Mouse (Mus musculus) hindbrain, embryonic 11.5 days (tissue): ENCODE data around the gene Dnal1. TPM values are rescaled to one million over a fixed set of nuclear protein-coding genes. Genes with fewer than 3 reads are reported as not detected.

Experiments
- ATAC-seq: fragments of 200-750 bp; cut with Nextera tagmentation; 2 replicates; pipeline ENCODE4 v1.8.0; 2017; ENCODE audit warnings: mild to moderate bottlenecking, moderate TSS enrichment, moderate library complexity; ENCODE audit not compliant: low FRiP score
- DNase-seq: peaks from one replicate; pipeline ENCODE4 v3.0.0-alpha.2; 2015; ENCODE audit warnings: low spot score
- H3K27ac ChIP-seq: fragments of 300-500 bp; sonication (generic); 2 replicates; pipeline ENCODE4 v1.5.1; 2014; ENCODE audit warnings: mild to moderate bottlenecking, low read depth, low read length
- H3K27me3 ChIP-seq: fragments of 300-500 bp; sonication (generic); 2 replicates; pipeline ENCODE4 v1.6.1; 2014; ENCODE audit warnings: mild to moderate bottlenecking, low read length, moderate library complexity, mixed read lengths; ENCODE audit not compliant: control insufficient read depth, insufficient read depth
- H3K36me3 ChIP-seq: fragments of 300-500 bp; sonication (generic); 2 replicates; pipeline ENCODE4 v1.6.1; 2014; ENCODE audit warnings: mild to moderate bottlenecking, low read length, moderate library complexity, mixed read lengths; ENCODE audit not compliant: control insufficient read depth, insufficient read depth
- H3K4me1 ChIP-seq: fragments of 300-500 bp; sonication (generic); replicated peaks from 2 replicates; pipeline ENCODE4 v1.6.1; 2014; ENCODE audit warnings: low read length, mixed read lengths; ENCODE audit not compliant: control insufficient read depth, insufficient read depth
- H3K4me2 ChIP-seq: fragments of 300-500 bp; sonication (generic); replicated peaks from 2 replicates; pipeline ENCODE4 v1.6.1; 2014; ENCODE audit warnings: mild to moderate bottlenecking, low read depth, low read length
- H3K4me3 ChIP-seq: fragments of 300-500 bp; sonication (generic); 2 replicates; pipeline ENCODE4 v1.5.1; 2014; ENCODE audit warnings: low read depth, low read length
- H3K9ac ChIP-seq: fragments of 300-500 bp; sonication (generic); 2 replicates; pipeline ENCODE4 v1.6.1; 2014; ENCODE audit warnings: low read depth, low read length
- H3K9me3 ChIP-seq: fragments of 300-500 bp; sonication (generic); 2 replicates; pipeline ENCODE4 v1.6.1; 2016; ENCODE audit warnings: low read length; ENCODE audit not compliant: control insufficient read depth
- WGBS: fragments of 180-500 bp; shearing (Covaris S2); extraction: QIAGEN DNeasy Blood & Tissue Kit; methylation state at CpG from one replicate; pipeline ENCODE4 v1.1.7; 2014; 5-methylcytosine and 5-hydroxymethylcytosine counted together
- polyA plus RNA-seq: library from polyadenylated mRNA; unstranded; fragments of >200 nt; fragmentation: Nextera tagmentation; extraction: Ambion mirVana; gene quantifications from 2 replicates; pipeline ENCODE4 v1.2.1, GENCODE M21; 2014

Dnal1 gene
- polyA plus RNA-seq, 1 experiment from 2014 or later = 6.3 TPM

GRCm38 (mm10) chr12:84151911-84152310 lies 37.7 kb downstream of the Dnal1 start:
- WGBS = 89% methylated on average over 10 of the region's 10 CpGs

GRCm38 (mm10) chr12:84152352-84153190 lies 38.4 kb downstream of the Dnal1 start:
- Histone ChIP-seq H3K4me1 (peaks cover 9% of the 10 kb centered on the region), H3K9ac (no peak overlapping the region), H3K27ac (no peak overlapping the region), H3K4me3 (no peak overlapping the region), H3K9me3 (no peaks in the 10 kb centered on the region), H3K27me3 (no peaks in the 10 kb centered on the region), H3K4me2 (no peak overlapping the region), H3K36me3 (peaks cover 3% of the 10 kb centered on the region; the same call in 1 of the 2 replicates)
- WGBS = 76% methylated on average over 32 of the region's 32 CpGs
- DNase-seq (no peak), ATAC-seq (no peak)

More at GRCm38 (mm10) chr12:84151911-84152310, 37.7 kb downstream of the Dnal1 start:
- H3K27ac ChIP-seq = no peak overlapping the region
- H3K9ac ChIP-seq = no peak overlapping the region
- DNase-seq (no peak), ATAC-seq (no peak)
- H3K27me3 ChIP-seq = no peaks in the 10 kb centered on the region
- H3K9me3 ChIP-seq = no peaks in the 10 kb centered on the region
- H3K36me3 ChIP-seq = peaks cover 3% of the 10 kb centered on the region; the same call in 1 of the 2 replicates
- no peak overlapping the region for H3K4me2 ChIP-seq
- H3K4me1 ChIP-seq = peaks cover 9% of the 10 kb centered on the region
- no peak overlapping the region for H3K4me3 ChIP-seq

- H3K4me1 ChIP-seq = peaks cover 9% of the 10 kb centered on the region
- peaks cover 3% of the 10 kb centered on the region; the same call in 1 of the 2 replicates for H3K36me3 ChIP-seq
- ATAC-seq (no peak), DNase-seq (no peak)
- no peak overlapping the region for H3K27ac ChIP-seq
- no peak overlapping the region for H3K9ac ChIP-seq
- no peaks in the 10 kb centered on the region for H3K27me3 ChIP-seq
- no peak overlapping the region for H3K4me2 ChIP-seq
- no peaks in the 10 kb centered on the region for H3K9me3 ChIP-seq
- 79% methylated on average over 6 of the region's 6 CpGs for WGBS
- no peak overlapping the region for H3K4me3 ChIP-seq
Measured at GRCm38 (mm10) chr12:84153414-84153813, 39.2 kb downstream of the Dnal1 start.

- no peak for DNase-seq
- 79% methylated on average over 11 of the region's 11 CpGs for WGBS
- peaks cover 9% of the 10 kb centered on the region; the same call in 1 of the 2 replicates for H3K36me3 ChIP-seq
Measured at GRCm38 (mm10) chr12:84154786-84155522, 40.8 kb downstream of the Dnal1 start.

GRCm38 (mm10) chr12:84155523-84155871 lies 41.3 kb downstream of the Dnal1 start:
- ATAC-seq = no peak
- no peaks in the 10 kb centered on the region; the same call in 1 of the 2 replicates for H3K4me1 ChIP-seq
- no peak overlapping the region for H3K4me3 ChIP-seq
- no peak overlapping the region for H3K9ac ChIP-seq
- 86% methylated on average over 2 of the region's 2 CpGs for WGBS
- no peak for DNase-seq
- no peaks in the 10 kb centered on the region for H3K9me3 ChIP-seq
- H3K36me3 ChIP-seq = peaks cover 9% of the 10 kb centered on the region; the same call in 1 of the 2 replicates
- H3K4me2 ChIP-seq = no peak overlapping the region
- H3K27ac ChIP-seq = no peak overlapping the region
- H3K27me3 ChIP-seq = no peaks in the 10 kb centered on the region

More at GRCm38 (mm10) chr12:84154786-84155522, 40.8 kb downstream of the Dnal1 start:
- no peak for ATAC-seq
- no peaks in the 10 kb centered on the region for H3K27me3 ChIP-seq
- no peak overlapping the region for H3K9ac ChIP-seq
- H3K4me1 ChIP-seq = peaks cover 5% of the 10 kb centered on the region; the same call in 1 of the 2 replicates
- H3K4me2 ChIP-seq = no peak overlapping the region
- H3K9me3 ChIP-seq = no peaks in the 10 kb centered on the region
- H3K4me3 ChIP-seq = no peak overlapping the region
- no peak overlapping the region for H3K27ac ChIP-seq

GRCm38 (mm10) chr12:84156210-84156609 lies 42.0 kb downstream of the Dnal1 start:
- no peak for DNase-seq
- no peaks in the 10 kb centered on the region for H3K4me1 ChIP-seq
- no peak overlapping the region for H3K9ac ChIP-seq
- H3K4me3 ChIP-seq = no peak overlapping the region
- no peak overlapping the region for H3K4me2 ChIP-seq
- H3K36me3 ChIP-seq = peaks cover 9% of the 10 kb centered on the region; the same call in 1 of the 2 replicates
- H3K27me3 ChIP-seq = no peaks in the 10 kb centered on the region
- no peak for ATAC-seq
- H3K9me3 ChIP-seq = no peaks in the 10 kb centered on the region
- no peak overlapping the region for H3K27ac ChIP-seq
- WGBS = 94% methylated on average over 18 of the region's 18 CpGs

- Histone ChIP-seq H3K4me2 (no peak overlapping the region), H3K4me3 (no peak overlapping the region), H3K9me3 (no peaks in the 10 kb centered on the region), H3K36me3 (peaks cover 9% of the 10 kb centered on the region; the same call in 1 of the 2 replicates), H3K9ac (no peak overlapping the region), H3K27me3 (no peaks in the 10 kb centered on the region), H3K4me1 (no peaks in the 10 kb centered on the region), H3K27ac (no peak overlapping the region)
- ATAC-seq (no peak), DNase-seq (no peak)
- 91% methylated on average over 14 of the region's 14 CpGs for WGBS
Measured at GRCm38 (mm10) chr12:84158156-84158555, 44.0 kb downstream of the Dnal1 start.

- ATAC-seq (no peak), DNase-seq (no peak)
- H3K27ac ChIP-seq = no peak overlapping the region
- no peak overlapping the region for H3K4me3 ChIP-seq
- H3K4me2 ChIP-seq = no peak overlapping the region
- peaks cover 6% of the 10 kb centered on the region; the same call in 1 of the 2 replicates for H3K36me3 ChIP-seq
- WGBS = 95% methylated on average over 8 of the region's 8 CpGs
- no peaks in the 10 kb centered on the region for H3K27me3 ChIP-seq
- no peaks in the 10 kb centered on the region for H3K9me3 ChIP-seq
- no peaks in the 10 kb centered on the region for H3K4me1 ChIP-seq
- H3K9ac ChIP-seq = no peak overlapping the region
Measured at GRCm38 (mm10) chr12:84160491-84160890, 46.3 kb downstream of the Dnal1 start.
